Mouse (Mus musculus): Measurements from ENCODE around the gene Dhodh. TPM values are rescaled to one million over a fixed set of nuclear protein-coding genes. Genes with fewer than 3 reads are reported as not detected.

Gene Dhodh
- polyA plus RNA-seq (2014; fragmentation: Nextera tagmentation; extraction: Ambion mirVana): 31.5 and 38.7 TPM in 2 replicates

DNA sequence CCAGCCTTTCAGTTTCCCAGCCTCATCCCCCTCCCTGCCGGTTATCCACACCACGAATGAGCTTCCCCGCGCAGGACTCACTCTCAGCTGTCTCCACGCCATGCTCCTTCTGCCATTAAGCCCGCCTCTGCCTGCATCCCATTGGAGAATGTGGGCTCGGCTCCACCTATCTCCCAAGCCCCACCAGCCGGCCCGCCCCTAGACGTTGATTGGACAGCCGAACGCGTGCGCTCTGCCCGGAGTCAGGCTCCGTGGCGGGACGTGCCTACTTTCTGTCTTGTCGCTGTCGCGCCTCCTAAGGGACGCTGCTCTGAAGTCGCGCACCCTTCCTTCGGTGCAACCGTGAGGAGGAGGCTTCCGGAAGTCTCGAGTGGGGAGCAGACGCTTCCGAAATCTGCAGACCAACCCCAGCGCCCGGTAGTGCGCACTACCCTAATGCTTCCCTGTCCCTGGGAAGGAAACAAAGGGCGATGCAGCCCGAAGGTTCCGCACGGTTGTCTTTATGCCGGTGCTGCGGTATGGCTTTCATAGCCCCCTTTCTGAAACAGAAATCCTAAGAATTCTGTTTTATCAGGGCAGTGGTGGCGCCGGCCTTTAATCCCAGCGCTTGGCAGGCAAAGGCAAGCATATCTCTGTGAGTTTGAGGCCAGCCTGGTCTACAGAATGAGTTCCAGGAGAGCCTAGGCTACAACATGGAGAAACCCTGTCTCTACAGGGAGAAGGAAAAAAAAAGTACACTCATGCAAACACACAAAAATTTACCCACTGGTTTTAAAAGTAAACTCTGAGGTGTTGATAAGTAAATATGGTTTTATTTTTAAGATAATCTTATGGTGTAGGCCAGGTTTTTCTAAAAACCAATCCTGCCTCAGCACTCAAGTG lies at the start of gene Dhodh:
Dhodh (minus strand) TSS at position 403 of the 882 bp plus-strand sequence.
- peak; percentile 98 for ATAC-seq (ENCODE audit: insufficient number of reproducible peaks, insufficient read depth, low FRiP score, low read depth)
- Histone ChIP-seq H3K27ac (replicated peaks in 1 of 2; ENCODE audit: control insufficient read depth in 1 of 2, insufficient read depth in 1 of 2, low read depth in 2 of 2, low read length in 2 of 2) (peak within 1 kb of the TSS; percentile 96 to 100), H3K36me3 (ENCODE audit: control insufficient read depth, insufficient read depth, low read length) (peaks cover 20% of the 10 kb centered on the region), H3K4me2 (ENCODE audit: low read length) (peak within 1 kb of the TSS; percentile 87), H3K9me3 (ENCODE audit: control insufficient read depth, low read length) (no peaks in the 10 kb centered on the region), H3K27me3 (ENCODE audit: control insufficient read depth, insufficient read depth, low read length) (no peaks in the 10 kb centered on the region), H3K9ac (ENCODE audit: low read length) (peak within 1 kb of the TSS; percentile 83), H3K4me1 (ENCODE audit: control insufficient read depth in 2 of 2, insufficient read depth in 2 of 2, low read length in 2 of 2) (peaks cover 8 to 10% of the 10 kb centered on the region in 2 experiments), H3K4me3 (ENCODE audit: control insufficient read depth in 1 of 2, insufficient read depth in 1 of 2, low read depth in 1 of 2, low read length in 2 of 2) (peak within 1 kb of the TSS; percentile 57 to 96)
- under 1% methylated on average over 42 of the region's 42 CpGs for WGBS

DNA sequence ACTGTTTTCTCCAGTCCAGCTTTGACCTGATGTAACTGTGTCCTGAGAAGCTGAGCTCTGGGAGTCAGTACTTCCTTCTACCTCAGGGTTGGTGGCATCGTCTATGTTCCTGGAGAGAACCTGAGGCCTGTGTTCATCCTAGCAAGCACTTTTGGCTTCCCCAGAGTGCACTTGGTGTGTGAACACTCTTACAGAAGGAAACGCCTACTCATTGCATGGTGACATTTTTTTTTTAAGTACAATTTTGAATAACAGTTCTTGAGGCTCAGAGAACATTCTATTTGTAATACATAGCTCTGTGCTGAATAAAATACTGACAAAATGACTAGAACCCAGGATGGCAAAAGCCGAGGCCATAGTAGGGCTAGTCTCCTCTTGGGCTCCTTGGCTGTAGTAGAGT lies 48.4 kb upstream of the Dhodh start:
- 80% methylated on average over 3 of the region's 3 CpGs for WGBS
- H3K4me2 ChIP-seq (ENCODE audit: low read length): no peak overlapping the region
- H3K9ac ChIP-seq (ENCODE audit: low read length): no peak overlapping the region
- H3K36me3 ChIP-seq (ENCODE audit: control insufficient read depth, insufficient read depth, low read length): no peaks in the 10 kb centered on the region
- no peaks in the 10 kb centered on the region for H3K4me1 ChIP-seq (ENCODE audit: control insufficient read depth in 2 of 2, insufficient read depth in 2 of 2, low read length in 2 of 2)
- no peak overlapping the region for H3K4me3 ChIP-seq (ENCODE audit: control insufficient read depth in 1 of 2, insufficient read depth in 1 of 2, low read depth in 1 of 2, low read length in 2 of 2)
- H3K27ac ChIP-seq (replicated peaks in 1 of 2; ENCODE audit: control insufficient read depth in 1 of 2, insufficient read depth in 1 of 2, low read depth in 2 of 2, low read length in 2 of 2): no peak overlapping the region
- no peak for ATAC-seq (ENCODE audit: insufficient number of reproducible peaks, insufficient read depth, low FRiP score, low read depth)
- no peaks in the 10 kb centered on the region for H3K9me3 ChIP-seq (ENCODE audit: control insufficient read depth, low read length)
- H3K27me3 ChIP-seq (ENCODE audit: control insufficient read depth, insufficient read depth, low read length): no peaks in the 10 kb centered on the region

DNA sequence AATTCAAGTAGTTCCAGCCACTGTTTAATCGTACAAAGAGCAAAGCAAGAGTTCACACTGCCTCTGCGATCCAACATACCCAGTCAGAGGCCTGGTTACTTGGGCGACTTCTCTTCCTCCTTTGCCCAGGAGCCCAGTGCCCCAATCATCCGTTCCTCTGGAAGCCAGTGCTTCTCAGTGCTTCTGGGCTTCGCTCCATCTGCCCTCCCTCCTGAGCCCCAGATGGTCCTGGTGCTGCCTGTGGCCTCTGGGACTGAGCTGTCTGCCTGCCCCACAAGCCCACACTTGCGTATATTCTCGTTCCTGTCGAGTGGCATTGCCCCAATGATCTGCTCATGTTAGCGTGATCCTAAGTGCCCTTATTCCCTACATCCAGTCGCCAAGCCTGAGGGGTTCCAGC lies 42.3 kb upstream of the Dhodh start:
- H3K36me3 ChIP-seq (ENCODE audit: control insufficient read depth, insufficient read depth, low read length): no peaks in the 10 kb centered on the region
- ATAC-seq (ENCODE audit: insufficient number of reproducible peaks, insufficient read depth, low FRiP score, low read depth): no peak
- H3K4me2 ChIP-seq (ENCODE audit: low read length): no peak overlapping the region
- no peaks in the 10 kb centered on the region; a peak in 1 of 4 replicates for H3K4me1 ChIP-seq (ENCODE audit: control insufficient read depth in 2 of 2, insufficient read depth in 2 of 2, low read length in 2 of 2)
- WGBS: 78% methylated on average over 10 of the region's 10 CpGs
- no peaks in the 10 kb centered on the region for H3K27me3 ChIP-seq (ENCODE audit: control insufficient read depth, insufficient read depth, low read length)
- H3K9me3 ChIP-seq (ENCODE audit: control insufficient read depth, low read length): no peaks in the 10 kb centered on the region
- no peak overlapping the region for H3K4me3 ChIP-seq (ENCODE audit: control insufficient read depth in 1 of 2, insufficient read depth in 1 of 2, low read depth in 1 of 2, low read length in 2 of 2)
- H3K27ac ChIP-seq (replicated peaks in 1 of 2; ENCODE audit: control insufficient read depth in 1 of 2, insufficient read depth in 1 of 2, low read depth in 2 of 2, low read length in 2 of 2): no peak overlapping the region
- H3K9ac ChIP-seq (ENCODE audit: low read length): no peak overlapping the region

DNA sequence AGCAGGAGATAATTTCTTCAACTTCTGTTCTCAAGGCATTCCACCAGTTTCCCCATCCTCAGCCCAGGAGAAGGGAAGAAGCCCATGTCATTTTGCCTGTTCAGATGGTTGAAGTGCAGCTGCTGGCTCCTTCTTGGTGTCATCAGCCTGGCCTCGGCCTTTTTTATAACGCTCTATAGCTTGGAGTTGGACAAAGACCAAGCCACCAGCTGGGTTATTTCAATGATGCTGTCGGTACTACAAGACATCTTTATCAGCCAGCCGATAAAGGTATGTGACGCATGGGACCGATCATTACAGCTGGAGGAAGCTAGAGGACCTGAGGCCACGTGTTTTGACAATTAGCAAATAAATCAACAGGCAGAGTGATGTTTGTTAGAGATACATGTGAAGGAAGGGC lies 40.0 kb upstream of the Dhodh start:
- no peak overlapping the region for H3K27ac ChIP-seq (replicated peaks in 1 of 2; ENCODE audit: control insufficient read depth in 1 of 2, insufficient read depth in 1 of 2, low read depth in 2 of 2, low read length in 2 of 2)
- no peaks in the 10 kb centered on the region for H3K9me3 ChIP-seq (ENCODE audit: control insufficient read depth, low read length)
- no peak overlapping the region for H3K4me3 ChIP-seq (ENCODE audit: control insufficient read depth in 1 of 2, insufficient read depth in 1 of 2, low read depth in 1 of 2, low read length in 2 of 2)
- H3K4me2 ChIP-seq (ENCODE audit: low read length): no peak overlapping the region
- no peaks in the 10 kb centered on the region for H3K36me3 ChIP-seq (ENCODE audit: control insufficient read depth, insufficient read depth, low read length)
- H3K9ac ChIP-seq (ENCODE audit: low read length): no peak overlapping the region
- ATAC-seq (ENCODE audit: insufficient number of reproducible peaks, insufficient read depth, low FRiP score, low read depth): no peak
- 21% methylated on average over 7 of the region's 7 CpGs for WGBS
- H3K27me3 ChIP-seq (ENCODE audit: control insufficient read depth, insufficient read depth, low read length): no peaks in the 10 kb centered on the region
- no peaks in the 10 kb centered on the region; a peak in 1 of 4 replicates for H3K4me1 ChIP-seq (ENCODE audit: control insufficient read depth in 2 of 2, insufficient read depth in 2 of 2, low read length in 2 of 2)

DNA sequence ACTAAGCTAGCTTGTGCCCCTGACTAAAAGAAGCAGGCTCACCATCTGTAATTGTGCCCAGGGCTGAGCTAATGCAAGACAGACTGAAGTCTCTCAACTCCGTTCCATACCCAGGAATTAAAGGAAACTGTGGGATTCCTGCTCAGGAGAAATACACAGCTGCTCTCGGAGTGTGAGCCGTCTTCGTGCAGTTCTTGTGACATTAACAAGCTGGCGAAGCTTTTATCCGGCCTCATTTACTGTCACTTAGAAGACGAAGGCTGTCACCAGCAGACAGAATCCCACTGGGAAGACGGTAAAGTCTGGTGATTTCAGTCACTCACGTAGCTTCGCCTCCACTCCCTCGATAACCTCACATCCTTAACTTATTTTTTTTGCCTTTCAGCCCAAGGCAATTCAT lies 38.9 kb upstream of the Dhodh start:
- WGBS: 59% methylated on average over 11 of the region's 11 CpGs
- Histone ChIP-seq H3K36me3 (ENCODE audit: control insufficient read depth, insufficient read depth, low read length) (no peaks in the 10 kb centered on the region), H3K4me1 (ENCODE audit: control insufficient read depth in 2 of 2, insufficient read depth in 2 of 2, low read length in 2 of 2) (no peaks in the 10 kb centered on the region; a peak in 1 of 4 replicates), H3K27me3 (ENCODE audit: control insufficient read depth, insufficient read depth, low read length) (no peaks in the 10 kb centered on the region), H3K9me3 (ENCODE audit: control insufficient read depth, low read length) (no peaks in the 10 kb centered on the region), H3K4me2 (ENCODE audit: low read length) (no peak overlapping the region), H3K27ac (replicated peaks in 1 of 2; ENCODE audit: control insufficient read depth in 1 of 2, insufficient read depth in 1 of 2, low read depth in 2 of 2, low read length in 2 of 2) (no peak overlapping the region), H3K9ac (ENCODE audit: low read length) (no peak overlapping the region), H3K4me3 (ENCODE audit: control insufficient read depth in 1 of 2, insufficient read depth in 1 of 2, low read depth in 1 of 2, low read length in 2 of 2) (no peak overlapping the region)
- ATAC-seq (ENCODE audit: insufficient number of reproducible peaks, insufficient read depth, low FRiP score, low read depth): no peak

DNA sequence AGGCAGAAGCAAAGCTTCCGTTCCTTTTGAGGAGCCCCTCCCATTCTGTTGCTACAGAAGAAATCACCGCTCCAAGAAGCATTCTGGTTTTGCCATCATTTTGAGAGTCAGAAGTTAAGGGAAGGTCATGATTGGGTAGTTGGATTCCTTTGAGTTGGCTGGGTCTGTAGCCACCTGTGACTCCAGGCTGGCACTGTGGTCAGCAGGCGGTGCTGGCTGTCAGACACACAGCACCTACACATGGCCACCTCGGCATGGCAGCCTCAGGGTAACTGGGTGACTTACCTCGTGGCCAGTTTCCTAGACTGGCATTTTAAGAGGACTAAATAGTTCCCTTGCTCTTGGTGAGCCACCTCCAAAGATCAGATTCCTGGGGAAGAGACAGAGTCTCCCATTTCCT lies 32.8 kb upstream of the Dhodh start:
- no peak overlapping the region for H3K9ac ChIP-seq (ENCODE audit: low read length)
- H3K4me2 ChIP-seq (ENCODE audit: low read length): no peak overlapping the region
- H3K4me3 ChIP-seq (ENCODE audit: control insufficient read depth in 1 of 2, insufficient read depth in 1 of 2, low read depth in 1 of 2, low read length in 2 of 2): no peak overlapping the region
- 65% methylated on average over 5 of the region's 5 CpGs for WGBS
- H3K36me3 ChIP-seq (ENCODE audit: control insufficient read depth, insufficient read depth, low read length): no peaks in the 10 kb centered on the region
- ATAC-seq (ENCODE audit: insufficient number of reproducible peaks, insufficient read depth, low FRiP score, low read depth): no peak
- H3K9me3 ChIP-seq (ENCODE audit: control insufficient read depth, low read length): no peaks in the 10 kb centered on the region
- H3K4me1 ChIP-seq (ENCODE audit: control insufficient read depth in 2 of 2, insufficient read depth in 2 of 2, low read length in 2 of 2): no peaks in the 10 kb centered on the region
- H3K27me3 ChIP-seq (ENCODE audit: control insufficient read depth, insufficient read depth, low read length): no peaks in the 10 kb centered on the region
- no peak overlapping the region for H3K27ac ChIP-seq (replicated peaks in 1 of 2; ENCODE audit: control insufficient read depth in 1 of 2, insufficient read depth in 1 of 2, low read depth in 2 of 2, low read length in 2 of 2)

DNA sequence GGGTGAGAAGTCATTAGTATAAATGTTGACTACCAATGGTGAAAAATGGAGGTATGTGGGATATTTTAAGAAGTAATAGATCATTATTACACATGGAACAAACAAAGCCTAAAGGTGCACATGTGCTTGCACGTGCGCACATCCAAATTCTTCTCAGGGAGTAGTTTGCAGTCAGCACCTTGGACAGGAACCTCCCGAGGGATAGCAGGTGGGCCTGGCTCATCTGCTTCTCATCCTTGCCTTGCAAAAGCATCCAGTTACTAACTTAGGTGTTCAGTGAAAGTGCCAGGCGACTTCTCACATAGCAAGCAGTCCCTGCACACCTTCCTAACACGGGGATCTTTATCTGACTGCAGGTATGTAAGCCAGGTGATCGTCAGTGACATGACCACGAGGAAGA lies 31.9 kb upstream of the Dhodh start:
- WGBS: 56% methylated on average over 7 of the region's 7 CpGs

More for the DNA sequence above, 31.9 kb upstream of the Dhodh start:
- ATAC-seq (ENCODE audit: insufficient number of reproducible peaks, insufficient read depth, low FRiP score, low read depth): no peak
- H3K4me2 ChIP-seq (ENCODE audit: low read length): no peak overlapping the region
- H3K4me3 ChIP-seq (ENCODE audit: control insufficient read depth in 1 of 2, insufficient read depth in 1 of 2, low read depth in 1 of 2, low read length in 2 of 2): no peak overlapping the region
- no peaks in the 10 kb centered on the region for H3K4me1 ChIP-seq (ENCODE audit: control insufficient read depth in 2 of 2, insufficient read depth in 2 of 2, low read length in 2 of 2)
- H3K9me3 ChIP-seq (ENCODE audit: control insufficient read depth, low read length): no peaks in the 10 kb centered on the region
- H3K36me3 ChIP-seq (ENCODE audit: control insufficient read depth, insufficient read depth, low read length): no peaks in the 10 kb centered on the region
- H3K27ac ChIP-seq (replicated peaks in 1 of 2; ENCODE audit: control insufficient read depth in 1 of 2, insufficient read depth in 1 of 2, low read depth in 2 of 2, low read length in 2 of 2): no peak overlapping the region
- no peak overlapping the region for H3K9ac ChIP-seq (ENCODE audit: low read length)
- no peaks in the 10 kb centered on the region for H3K27me3 ChIP-seq (ENCODE audit: control insufficient read depth, insufficient read depth, low read length)

All from heart, embryonic 14.5 days (tissue).